Mouse (Mus musculus) adrenal gland (tissue): Measurements from ENCODE around the gene Dnaja2.

ENCODE experiments used
- intact Hi-C: fragments of 180-260 bp; cut with DNase I; formaldehyde crosslinking; loops from one replicate; pipeline ENCODE4 v1.15.1; 2025

Gene Dnaja2

GRCm38 (mm10) chr8:85557601-85557986, 2.5 kb upstream of the Dnaja2 start:
- intact Hi-C loops = no loop called here

GRCm38 (mm10) chr8:85556986-85557600, 1.9 kb upstream of the Dnaja2 start:
- intact Hi-C loops = no loop called here

GRCm38 (mm10) chr8:85554391-85555180, 558 bp downstream of the Dnaja2 start:
- intact Hi-C loops = no loop called here

GRCm38 (mm10) chr8:85551934-85552333, 3.2 kb downstream of the Dnaja2 start:
- intact Hi-C loops = no loop called here

- intact Hi-C loops = no loop called here
Measured at GRCm38 (mm10) chr8:85536332-85536731, 18.8 kb downstream of the Dnaja2 start.

- intact Hi-C loops = no loop called here
Measured at GRCm38 (mm10) chr8:85534163-85534562, 21.0 kb downstream of the Dnaja2 start.

GRCm38 (mm10) chr8:85533434-85533833, 21.7 kb downstream of the Dnaja2 start:
- intact Hi-C loops = no loop called here

- intact Hi-C loops = no loop called here
Measured at GRCm38 (mm10) chr8:85532843-85533242, 22.3 kb downstream of the Dnaja2 start.

GRCm38 (mm10) chr8:85531471-85531870, 23.7 kb downstream of the Dnaja2 start:
- intact Hi-C loops = no loop called here

- intact Hi-C loops = no loop called here
Measured at GRCm38 (mm10) chr8:85530717-85531116, 24.4 kb downstream of the Dnaja2 start.

GRCm38 (mm10) chr8:85528959-85529358, 26.2 kb downstream of the Dnaja2 start:
- intact Hi-C loops = no loop called here

GRCm38 (mm10) chr8:85526105-85526504, 29.0 kb downstream of the Dnaja2 start:
- intact Hi-C loops = loop anchor here (2.0 kb wide), 1 partner anchor 69 kb away; no protein-coding TSS in a partner anchor

GRCm38 (mm10) chr8:85524086-85524485, 31.1 kb downstream of the Dnaja2 start:
- intact Hi-C loops = no loop called here

- intact Hi-C loops = no loop called here
Measured at GRCm38 (mm10) chr8:85521332-85521731, 33.8 kb downstream of the Dnaja2 start.

GRCm38 (mm10) chr8:85520586-85520985, 34.6 kb downstream of the Dnaja2 start:
- intact Hi-C loops = no loop called here

GRCm38 (mm10) chr8:85517956-85518355, 37.2 kb downstream of the Dnaja2 start:
- intact Hi-C loops = no loop called here

GRCm38 (mm10) chr8:85517336-85517735, 37.8 kb downstream of the Dnaja2 start:
- intact Hi-C loops = no loop called here

GRCm38 (mm10) chr8:85515391-85515790, 39.8 kb downstream of the Dnaja2 start:
- intact Hi-C loops = no loop called here

GRCm38 (mm10) chr8:85513283-85513682, 41.9 kb downstream of the Dnaja2 start:
- intact Hi-C loops = no loop called here

GRCm38 (mm10) chr8:85512234-85512633, 42.9 kb downstream of the Dnaja2 start:
- intact Hi-C loops = no loop called here

GRCm38 (mm10) chr8:85508661-85509060, 46.5 kb downstream of the Dnaja2 start:
- intact Hi-C loops = no loop called here

- intact Hi-C loops = no loop called here
Measured at GRCm38 (mm10) chr8:85506620-85507019, 48.5 kb downstream of the Dnaja2 start.

GRCm38 (mm10) chr8:85504704-85505103, 50.4 kb downstream of the Dnaja2 start:
- intact Hi-C loops = no loop called here
